In the genomic region with DNA sequence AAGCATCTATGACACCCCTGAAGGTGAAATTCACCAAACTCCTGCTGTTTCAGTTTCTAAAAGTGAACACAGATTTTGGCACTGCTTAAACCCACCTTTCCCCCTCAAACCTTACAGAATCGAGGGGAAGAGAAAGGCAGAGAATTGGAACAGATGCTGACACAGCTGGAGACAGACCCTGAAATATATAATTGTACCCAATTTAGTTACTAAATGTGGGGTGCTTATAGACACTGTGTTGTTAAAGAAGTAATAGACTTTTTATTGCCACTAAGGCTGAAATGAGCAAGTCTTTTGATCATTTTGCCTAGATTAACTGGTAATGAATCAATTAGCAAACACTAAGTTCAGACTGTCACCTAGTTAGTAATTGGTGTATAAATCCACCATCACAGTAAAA, we compare ENCODE assay signal across 25 mouse cellular contexts.
"Had no signal": no experiment of that assay in that cellular context is flagged by ENCODE, and none has a peak within 500 bp of the region (broad histone marks: within the 10 kb centered on the region; RNA-seq: fewer than 3 reads in every experiment).

No protein-coding gene starts in this region.

- H3K9me3 ChIP-seq: heart, embryonic 13.5 days; heart, embryonic 15.5 days; hindbrain, embryonic 13.5 days; intestine, embryonic 15.5 days; limb, embryonic 10.5 days; limb, embryonic 12.5 days had no signal

- H3K27ac ChIP-seq: heart, adult 2 months; heart, embryonic 13.5 days; heart, embryonic 15.5 days; hindbrain, embryonic 13.5 days; hindbrain, postnatal 0 days; intestine, embryonic 15.5 days; layer of hippocampus, adult 2 months; left cerebral cortex, adult 2 months; limb, embryonic 10.5 days; limb, embryonic 12.5 days had no signal

- H3K9ac ChIP-seq: heart, embryonic 13.5 days; heart, embryonic 15.5 days; hindbrain, embryonic 13.5 days; intestine, embryonic 15.5 days; limb, embryonic 12.5 days had no signal

- H3K4me3 ChIP-seq: heart, adult 2 months; heart, embryonic 13.5 days; heart, embryonic 15.5 days; hindbrain, embryonic 13.5 days; intestine, embryonic 15.5 days; layer of hippocampus, adult 2 months; left cerebral cortex, adult 2 months; limb, embryonic 10.5 days; limb, embryonic 12.5 days had no signal

- H3K4me1 ChIP-seq: heart, embryonic 13.5 days; heart, embryonic 15.5 days; hindbrain, embryonic 13.5 days; intestine, embryonic 15.5 days; limb, embryonic 12.5 days had no signal

- H3K36me3 ChIP-seq: heart, embryonic 13.5 days; heart, embryonic 15.5 days; hindbrain, embryonic 13.5 days; intestine, embryonic 15.5 days; limb, embryonic 10.5 days; limb, embryonic 12.5 days had no signal

- H3K4me2 ChIP-seq: heart, embryonic 11.5 days; heart, embryonic 13.5 days; heart, embryonic 15.5 days; hindbrain, embryonic 13.5 days; intestine, embryonic 15.5 days; limb, embryonic 12.5 days; liver, embryonic 11.5 days had no signal

- ATAC-seq: hindbrain, postnatal 0 days; inflammation-experienced regulatory T-cells, adult 6 months; intestine, embryonic 15.5 days; intestine, postnatal 0 days had no signal

- DNase-seq: gastrocnemius, postnatal 14 days; gastrocnemius, postnatal 36 days; heart, adult 11 months; heart, adult 2 months; heart, postnatal 14 days; heart, postnatal 36 days; kidney, adult 18-20 months; kidney, adult 8-10 months; kidney, postnatal 10 days; kidney, postnatal 25 days; kidney, postnatal 4 days; liver had no signal

- H3K27me3 ChIP-seq: heart, embryonic 13.5 days; heart, embryonic 15.5 days; hindbrain, embryonic 13.5 days; intestine, embryonic 15.5 days; limb, embryonic 12.5 days had no signal
